In genomic region chr7:110706696-110707087, GRCm38 (mm10) we compare ENCODE assay signal across 8 mouse cellular contexts.
DNase-seq lines count a peak whose midpoint lies in the region; TF ChIP-seq lines count a peak whose summit lies in the region.
"Had no signal": no experiment of that assay in that cellular context is flagged by ENCODE, and none has a peak within 500 bp of the region (broad histone marks: within the 10 kb centered on the region; RNA-seq: fewer than 3 reads in every experiment).

No protein-coding gene starts in this region.

- no peaks in the 10 kb centered on the region for H3K36me3 ChIP-seq in small intestine, adult 2 months (ENCODE audit: control insufficient read depth, insufficient read depth, low read length)

- peaks cover 4% of the 10 kb centered on the region for H3K4me1 ChIP-seq in small intestine, adult 2 months (ENCODE audit: control insufficient read depth, insufficient read depth, insufficient read length, low read length)

- DNase-seq in ovary, adult 18-20 months (ENCODE audit: low spot score): peak; percentile 55
- no peak for DNase-seq in ovary, postnatal 14 days (ENCODE audit: low spot score)
- peak; percentile 91 for DNase-seq in fibroblast of lung, adult 2 months (ENCODE audit: low read depth)
- peak; percentile 72 to 75 for DNase-seq in heart, postnatal 14 days
- no peak for DNase-seq in layer of hippocampus, adult 9-11 months
- DNase-seq in cerebellum, postnatal 36 days: no peak

- intact Hi-C loops in heart, postnatal 14 days (cut with DNase I): no loop called here

- no peaks in the 10 kb centered on the region for H3K27me3 ChIP-seq in small intestine, adult 2 months (ENCODE audit: control insufficient read depth, insufficient read depth, low read length)

- no peak overlapping the region for H3K4me3 ChIP-seq in small intestine, adult 2 months (ENCODE audit: low read depth, low read length)

- TF ChIP-seq POLR2A in small intestine, adult 2 months (IDR thresholded peaks at IDR 0.05; ENCODE audit: low read depth, low read length): no peak

- WGBS in small intestine, adult 2 months: 48% methylated on average over 10 of the region's 10 CpGs

- TF ChIP-seq CTCF in small intestine, adult 2 months (IDR thresholded peaks at IDR 0.05; ENCODE audit: extremely low read depth, insufficient read length, insufficient replicate concordance, low read depth, low read length): no peak

- H3K27ac ChIP-seq in small intestine, adult 2 months (ENCODE audit: insufficient read depth, low read depth, low read length): 0 out of 2 replicates have a peak overlapping the region, but pooled peaks have one; percentile 6
- H3K27ac ChIP-seq: liver, embryonic 14.5 days had no signal

Comparison
In these comparisons a context has a peak if more than half of its experiments do, and no peak if none do; other contexts are left out.
1. DNase-seq: peak in ovary, adult 18-20 months (single experiment), fibroblast of lung, adult 2 months (single experiment) and heart, postnatal 14 days (2 of 2); none in ovary, postnatal 14 days (single experiment), layer of hippocampus, adult 9-11 months (single experiment) and cerebellum, postnatal 36 days (0 of 2).